ENCODE assay signal across 18 mouse cellular contexts in genomic region chr1:190038046-190038445, GRCm38 (mm10).
DNase-seq lines count a peak whose midpoint lies in the region; ATAC-seq and TF ChIP-seq lines count a peak whose summit lies in the region.
"Had no signal": no experiment of that assay in that cellular context is flagged by ENCODE, and none has a peak within 500 bp of the region (broad histone marks: within the 10 kb centered on the region; RNA-seq: fewer than 3 reads in every experiment).

No protein-coding gene starts in this region.

- no peak overlapping the region for H3K9ac ChIP-seq in lung, postnatal 0 days (replicated peaks; ENCODE audit: low read depth)
- H3K9ac ChIP-seq in kidney, postnatal 0 days (ENCODE audit: low read depth, low read length): no peak overlapping the region
- H3K9ac ChIP-seq in stomach, postnatal 0 days (ENCODE audit: low read length): no peak overlapping the region
- H3K9ac ChIP-seq: forebrain, embryonic 12.5 days; hindbrain, embryonic 12.5 days; limb, embryonic 15.5 days; midbrain, embryonic 12.5 days; neural tube, embryonic 13.5 days had no signal

- no peak overlapping the region for H3K27ac ChIP-seq in lung, postnatal 0 days (ENCODE audit: low read length)
- no peak overlapping the region for H3K27ac ChIP-seq in kidney, postnatal 0 days
- H3K27ac ChIP-seq in stomach, postnatal 0 days (replicated peaks): no peak overlapping the region
- H3K27ac ChIP-seq: forebrain, embryonic 12.5 days; gastrocnemius, adult 2 months; hindbrain, embryonic 12.5 days; limb, embryonic 15.5 days; midbrain, embryonic 12.5 days; neural tube, embryonic 13.5 days had no signal

- H3K4me1 ChIP-seq in lung, postnatal 0 days (ENCODE audit: insufficient read depth, low read depth, low read length): no peaks in the 10 kb centered on the region
- no peaks in the 10 kb centered on the region for H3K4me1 ChIP-seq in kidney, postnatal 0 days (replicated peaks; ENCODE audit: insufficient read depth, low read length)
- H3K4me1 ChIP-seq in stomach, postnatal 0 days (replicated peaks; ENCODE audit: control insufficient read depth, insufficient read depth): no peaks in the 10 kb centered on the region
- H3K4me1 ChIP-seq: limb, embryonic 15.5 days had no signal

- 0 out of 2 replicates have a peak, but pooled peaks have one; percentile 8 for TF ChIP-seq CTCF in lung, postnatal 0 days (IDR thresholded peaks at IDR 0.05)
- no peak; the same call in 1 of the 2 replicates for TF ChIP-seq CTCF in kidney, postnatal 0 days (IDR thresholded peaks at IDR 0.05; ENCODE audit: low read depth)
- TF ChIP-seq CTCF in stomach, postnatal 0 days (IDR thresholded peaks at IDR 0.05; ENCODE audit: low read depth): 0 out of 2 replicates have a peak, but pooled peaks have one; percentile 3

- H3K4me3 ChIP-seq in lung, postnatal 0 days (ENCODE audit: low read depth, low read length): no peak overlapping the region
- no peak overlapping the region for H3K4me3 ChIP-seq in kidney, postnatal 0 days (replicated peaks; ENCODE audit: low read depth, low read length)
- no peak overlapping the region for H3K4me3 ChIP-seq in stomach, postnatal 0 days (ENCODE audit: low read depth, low read length)
- H3K4me3 ChIP-seq: forebrain, embryonic 12.5 days; gastrocnemius, adult 2 months; hindbrain, embryonic 12.5 days; limb, embryonic 15.5 days; midbrain, embryonic 12.5 days; neural tube, embryonic 13.5 days had no signal

- no peak for TF ChIP-seq EP300 in lung, postnatal 0 days (IDR thresholded peaks at IDR 0.05)
- TF ChIP-seq EP300 in stomach, postnatal 0 days (optimal IDR thresholded peaks at IDR 0.05): no peak

- 20% methylated on average over 5 of the region's 5 CpGs for WGBS in lung, postnatal 0 days
- 10% methylated on average over 5 of the region's 5 CpGs for WGBS in kidney, postnatal 0 days
- WGBS in stomach, postnatal 0 days: 17% methylated on average over 5 of the region's 5 CpGs

- no peak overlapping the region for H3K4me2 ChIP-seq in lung, postnatal 0 days (replicated peaks; ENCODE audit: low read depth, low read length)
- no peak overlapping the region for H3K4me2 ChIP-seq in kidney, postnatal 0 days (ENCODE audit: low read length)
- no peak overlapping the region for H3K4me2 ChIP-seq in stomach, postnatal 0 days (replicated peaks; ENCODE audit: low read depth)
- H3K4me2 ChIP-seq: forebrain, embryonic 12.5 days; hindbrain, embryonic 12.5 days; limb, embryonic 15.5 days; midbrain, embryonic 12.5 days; neural tube, embryonic 13.5 days had no signal

- H3K27me3 ChIP-seq in lung, postnatal 0 days (replicated peaks; ENCODE audit: insufficient read depth, low read length): no peaks in the 10 kb centered on the region
- no peaks in the 10 kb centered on the region for H3K27me3 ChIP-seq in kidney, postnatal 0 days (ENCODE audit: insufficient read depth, low read length)
- H3K27me3 ChIP-seq in stomach, postnatal 0 days (ENCODE audit: control insufficient read depth, insufficient read depth, low read length): no peaks in the 10 kb centered on the region
- H3K27me3 ChIP-seq: forebrain, embryonic 12.5 days; hindbrain, embryonic 12.5 days; limb, embryonic 15.5 days; neural tube, embryonic 13.5 days had no signal

- H3K36me3 ChIP-seq in lung, postnatal 0 days (ENCODE audit: insufficient read depth, low read length): no peaks in the 10 kb centered on the region
- no peaks in the 10 kb centered on the region for H3K36me3 ChIP-seq in kidney, postnatal 0 days (ENCODE audit: insufficient read depth, low read length)
- no peaks in the 10 kb centered on the region for H3K36me3 ChIP-seq in stomach, postnatal 0 days (ENCODE audit: control insufficient read depth, insufficient read depth, low read length)
- H3K36me3 ChIP-seq: forebrain, embryonic 12.5 days; hindbrain, embryonic 12.5 days; limb, embryonic 15.5 days; midbrain, embryonic 12.5 days; neural tube, embryonic 13.5 days had no signal

- no peaks in the 10 kb centered on the region for H3K9me3 ChIP-seq in lung, postnatal 0 days (ENCODE audit: low read length)
- no peaks in the 10 kb centered on the region for H3K9me3 ChIP-seq in kidney, postnatal 0 days (replicated peaks; ENCODE audit: low read length)
- no peaks in the 10 kb centered on the region for H3K9me3 ChIP-seq in stomach, postnatal 0 days (ENCODE audit: control insufficient read depth, low read length)
- H3K9me3 ChIP-seq: forebrain, embryonic 12.5 days; hindbrain, embryonic 12.5 days; limb, embryonic 15.5 days; midbrain, embryonic 12.5 days; neural tube, embryonic 13.5 days had no signal

- 0 out of 2 replicates have a peak, but pooled peaks have one; percentile 23 for ATAC-seq in lung, postnatal 0 days
- no peak; the same call in 1 of the 2 replicates for ATAC-seq in kidney, postnatal 0 days (replicated peaks; ENCODE audit: low FRiP score, low read depth)
- ATAC-seq in stomach, postnatal 0 days (ENCODE audit: low FRiP score, low TSS enrichment): no peak
- no peak for ATAC-seq in megakaryocyte-erythroid progenitor cell, adult 5-6 weeks (replicated peaks; ENCODE audit: low FRiP score, low TSS enrichment, poor library complexity, severe bottlenecking)
- ATAC-seq: inflammation-experienced regulatory T-cells, adult 6 months had no signal

- DNase-seq in kidney, adult 11 months: peak; percentile 20
- DNase-seq in kidney, adult 18-20 months: no peak
- DNase-seq in lung, postnatal 0 days (ENCODE audit: low spot score): no peak
- DNase-seq in lung, postnatal 10 days: no peak
- peak; percentile 76 for DNase-seq in kidney, postnatal 0 days (ENCODE audit: low spot score)
- no peak for DNase-seq in stomach, postnatal 0 days (ENCODE audit: low spot score)
- DNase-seq: cerebellum, adult 18-20 months; gastrocnemius, adult 2 months; lung, postnatal 4 days; thymus, adult 18-20 months; thymus, postnatal 4 days had no signal

Comparison
In these comparisons a context has a peak if more than half of its experiments do, and no peak if none do; other contexts are left out.
1. DNase-seq: peak in kidney, adult 11 months (single experiment) and kidney, postnatal 0 days (single experiment); none in kidney, adult 18-20 months (single experiment), lung, postnatal 0 days (single experiment), lung, postnatal 10 days (single experiment) and stomach, postnatal 0 days (single experiment).